Mouse (Mus musculus) olfactory bulb, adult 2 months (tissue): ENCODE data around the gene Yipf1. TPM values are rescaled to one million over a fixed set of nuclear protein-coding genes. Genes with fewer than 3 reads are reported as not detected.
"Not testable (repeated sequence)": the region's sequence is repeated elsewhere in the genome, so short reads cannot be mapped to it uniquely, and the experiment has no call there.

Experiments
- H3K27ac ChIP-seq: fragments of 200-500 bp; 2 replicates; pipeline ENCODE4 v1.5.1; 2012; ENCODE audit warnings: low read depth, low read length; ENCODE audit not compliant: insufficient read depth
- H3K4me1 ChIP-seq: fragments of 200-500 bp; 2 replicates; pipeline ENCODE4 v1.6.1; 2012; ENCODE audit warnings: low read length; ENCODE audit not compliant: control insufficient read depth, insufficient read depth
- H3K4me3 ChIP-seq: fragments of 200-500 bp; 2 replicates; pipeline ENCODE4 v1.5.1; 2012; ENCODE audit warnings: mild to moderate bottlenecking, low read depth, low read length, moderate library complexity; ENCODE audit not compliant: insufficient read depth
- CTCF ChIP-seq: fragments of 200-500 bp; IDR thresholded peaks from 2 replicates; pipeline ENCODE4 v1.5.1; 2012; ENCODE audit warnings: low read depth, mild to moderate bottlenecking, low read length, moderate library complexity; ENCODE audit not compliant: insufficient read depth
- POLR2A ChIP-seq: fragments of 200-500 bp; IDR thresholded peaks from 2 replicates; pipeline ENCODE4 v1.6.1; 2012; ENCODE audit warnings: mild to moderate bottlenecking, low read depth, low read length, moderate library complexity; ENCODE audit not compliant: insufficient read depth
- WGBS: fragments of 180-500 bp; shearing (Covaris S2); methylation state at CpG from one replicate; pipeline ENCODE4 v1.1.7; 2018; 5-methylcytosine and 5-hydroxymethylcytosine counted together
- polyA plus RNA-seq: library from polyadenylated mRNA; stranded (reverse); fragments of >200 nt; gene quantifications from 2 replicates; pipeline ENCODE4 v1.2.4, GENCODE M21; 2012; ENCODE audit warnings: low replicate concordance; ENCODE audit not compliant: missing spikeins, insufficient read depth, insufficient read length

Gene Yipf1
- polyA plus RNA-seq, 1 experiment, result not detected

GRCm38 (mm10) chr4:107348529-107349310, 34.6 kb downstream of the Yipf1 start:
- Histone ChIP-seq H3K4me1 (peaks cover 11% of the 10 kb centered on the region), H3K27ac (no peak overlapping the region), H3K4me3 (no peak overlapping the region)
- WGBS, result 53% methylated on average over 20 of the region's 20 CpGs
- TF ChIP-seq POLR2A (no peak), CTCF (no peak)

GRCm38 (mm10) chr4:107349311-107350008, 35.3 kb downstream of the Yipf1 start:
- peaks cover 11% of the 10 kb centered on the region for H3K4me1 ChIP-seq
- no peak overlapping the region for H3K27ac ChIP-seq
- no peak overlapping the region for H3K4me3 ChIP-seq
- no peak for TF ChIP-seq POLR2A
- no peak for TF ChIP-seq CTCF
- WGBS, result 79% methylated on average over 8 of the region's 8 CpGs

GRCm38 (mm10) chr4:107351368-107351767, 37.2 kb downstream of the Yipf1 start:
- TF ChIP-seq POLR2A, result no peak
- TF ChIP-seq CTCF, result no peak
- Histone ChIP-seq H3K27ac (no peak overlapping the region), H3K4me1 (peaks cover 7% of the 10 kb centered on the region), H3K4me3 (no peak overlapping the region)

- Histone ChIP-seq H3K4me3 (no peak overlapping the region), H3K27ac (no peak overlapping the region), H3K4me1 (peaks cover 5% of the 10 kb centered on the region)
- TF ChIP-seq POLR2A (no peak), CTCF (no peak)
- 96% methylated on average over 3 of the region's 3 CpGs for WGBS
Observed at GRCm38 (mm10) chr4:107353612-107354011, 39.4 kb downstream of the Yipf1 start.

GRCm38 (mm10) chr4:107354126-107354525, 40.0 kb downstream of the Yipf1 start:
- Histone ChIP-seq H3K4me3 (no peak overlapping the region), H3K4me1 (no peaks in the 10 kb centered on the region), H3K27ac (no peak overlapping the region)
- TF ChIP-seq POLR2A (no peak), CTCF (no peak)
- 90% methylated on average over 5 of the region's 5 CpGs for WGBS

- WGBS, result 61% methylated on average over 4 of the region's 4 CpGs
- H3K27ac ChIP-seq, result no peak overlapping the region
- H3K4me3 ChIP-seq, result no peak overlapping the region
- H3K4me1 ChIP-seq, result no peaks in the 10 kb centered on the region
- no peak for TF ChIP-seq CTCF
Observed at GRCm38 (mm10) chr4:107354543-107354942, 40.4 kb downstream of the Yipf1 start.

- not testable (repeated sequence) for H3K27ac ChIP-seq, H3K4me1 ChIP-seq, H3K4me3 ChIP-seq
- 86% methylated on average over 8 of the region's 8 CpGs for WGBS
Observed at GRCm38 (mm10) chr4:107357172-107357571, 43.0 kb downstream of the Yipf1 start.

GRCm38 (mm10) chr4:107358460-107358859, 44.3 kb downstream of the Yipf1 start:
- 71% methylated on average over 3 of the region's 3 CpGs for WGBS
- TF ChIP-seq CTCF (no peak), POLR2A (no peak)
- Histone ChIP-seq H3K4me3 (no peak overlapping the region), H3K27ac (no peak overlapping the region), H3K4me1 (no peaks in the 10 kb centered on the region)

- 89% methylated on average over 7 of the region's 7 CpGs for WGBS
- Histone ChIP-seq H3K27ac (no peak overlapping the region), H3K4me3 (no peak overlapping the region), H3K4me1 (no peaks in the 10 kb centered on the region)
- TF ChIP-seq POLR2A (no peak), CTCF (no peak)
Observed at GRCm38 (mm10) chr4:107360457-107361145, 46.4 kb downstream of the Yipf1 start.
